Mouse (Mus musculus): Measurements from ENCODE around the gene Slc35f3. TPM values are rescaled to one million over a fixed set of nuclear protein-coding genes. Genes with fewer than 3 reads are reported as not detected.

Gene Slc35f3
- total RNA-seq, 2 experiments from 2014 or later: 25.7 to 27.0 TPM

- intact Hi-C loops (cut with DNase I): no loop called here
- DNase-seq (ENCODE audit: low spot score in 2 of 2): no peak
Observed at GRCm38 (mm10) chr8:126324931-126325330, 26.6 kb downstream of the Slc35f3 start.

GRCm38 (mm10) chr8:126326136-126326535 lies 27.8 kb downstream of the Slc35f3 start:
- intact Hi-C loops (cut with DNase I): no loop called here
- no peak for DNase-seq (ENCODE audit: low spot score in 2 of 2)

- DNase-seq (ENCODE audit: low spot score in 2 of 2): peak; percentile 47 to 52
- intact Hi-C loops (cut with DNase I): no loop called here
Observed at GRCm38 (mm10) chr8:126326731-126327130, 28.4 kb downstream of the Slc35f3 start.

- no peak for DNase-seq (ENCODE audit: low spot score in 2 of 2)
- intact Hi-C loops (cut with DNase I): no loop called here
Observed at GRCm38 (mm10) chr8:126327786-126328185, 29.4 kb downstream of the Slc35f3 start.

- no peak for DNase-seq (ENCODE audit: low spot score in 2 of 2)
- intact Hi-C loops (cut with DNase I): no loop called here
Observed at GRCm38 (mm10) chr8:126338864-126339263, 40.5 kb downstream of the Slc35f3 start.

- DNase-seq (ENCODE audit: low spot score in 2 of 2): no peak
- intact Hi-C loops (cut with DNase I): no loop called here
Observed at GRCm38 (mm10) chr8:126339357-126339756, 41.0 kb downstream of the Slc35f3 start.

GRCm38 (mm10) chr8:126341200-126341599 lies 42.8 kb downstream of the Slc35f3 start:
- no peak for DNase-seq (ENCODE audit: low spot score in 2 of 2)
- intact Hi-C loops (cut with DNase I): no loop called here

GRCm38 (mm10) chr8:126343427-126343826 lies 45.1 kb downstream of the Slc35f3 start:
- DNase-seq (ENCODE audit: low spot score in 2 of 2): no peak
- intact Hi-C loops (cut with DNase I): no loop called here

- DNase-seq (ENCODE audit: low spot score in 2 of 2): no peak
- intact Hi-C loops (cut with DNase I): no loop called here
Observed at GRCm38 (mm10) chr8:126345100-126345499, 46.7 kb downstream of the Slc35f3 start.

GRCm38 (mm10) chr8:126353259-126353658 lies 54.9 kb downstream of the Slc35f3 start:
- DNase-seq (ENCODE audit: low spot score in 2 of 2): no peak
- intact Hi-C loops (cut with DNase I): no loop called here

- intact Hi-C loops (cut with DNase I): no loop called here
- DNase-seq (ENCODE audit: low spot score in 2 of 2): no peak
Observed at GRCm38 (mm10) chr8:126357946-126358345, 59.6 kb downstream of the Slc35f3 start.

- no peak for DNase-seq (ENCODE audit: low spot score in 2 of 2)
- intact Hi-C loops (cut with DNase I): no loop called here
Observed at GRCm38 (mm10) chr8:126359296-126359695, 60.9 kb downstream of the Slc35f3 start.

GRCm38 (mm10) chr8:126360106-126360505 lies 61.7 kb downstream of the Slc35f3 start:
- intact Hi-C loops (cut with DNase I): no loop called here
- no peak for DNase-seq (ENCODE audit: low spot score in 2 of 2)

GRCm38 (mm10) chr8:126360701-126361100 lies 62.3 kb downstream of the Slc35f3 start:
- no peak for DNase-seq (ENCODE audit: low spot score in 2 of 2)
- intact Hi-C loops (cut with DNase I): no loop called here

- intact Hi-C loops (cut with DNase I): no loop called here
Observed at GRCm38 (mm10) chr8:126366251-126366650, 67.9 kb downstream of the Slc35f3 start.

GRCm38 (mm10) chr8:126368349-126369054 lies 70.1 kb downstream of the Slc35f3 start:
- DNase-seq (ENCODE audit: low spot score in 2 of 2): no peak

More at GRCm38 (mm10) chr8:126366251-126366650, 67.9 kb downstream of the Slc35f3 start:
- DNase-seq (ENCODE audit: low spot score in 2 of 2): no peak

GRCm38 (mm10) chr8:126371871-126372270 lies 73.5 kb downstream of the Slc35f3 start:
- intact Hi-C loops (cut with DNase I): no loop called here
- no peak for DNase-seq (ENCODE audit: low spot score in 2 of 2)

More at GRCm38 (mm10) chr8:126368349-126369054, 70.1 kb downstream of the Slc35f3 start:
- intact Hi-C loops (cut with DNase I): no loop called here

GRCm38 (mm10) chr8:126379580-126379979 lies 81.2 kb downstream of the Slc35f3 start:
- intact Hi-C loops (cut with DNase I): no loop called here
- no peak for DNase-seq (ENCODE audit: low spot score in 2 of 2)

GRCm38 (mm10) chr8:126380141-126380540 lies 81.8 kb downstream of the Slc35f3 start:
- intact Hi-C loops (cut with DNase I): loop anchor here (5.0 kb wide), 1 partner anchor 113 kb away; no protein-coding TSS in a partner anchor
- no peak for DNase-seq (ENCODE audit: low spot score in 2 of 2)

GRCm38 (mm10) chr8:126381299-126381698 lies 82.9 kb downstream of the Slc35f3 start:
- DNase-seq (ENCODE audit: low spot score in 2 of 2): no peak
- intact Hi-C loops (cut with DNase I): loop anchor here (5.0 kb wide), 1 partner anchor 114 kb away; no protein-coding TSS in a partner anchor

GRCm38 (mm10) chr8:126382216-126382615 lies 83.9 kb downstream of the Slc35f3 start:
- no peak for DNase-seq (ENCODE audit: low spot score in 2 of 2)
- intact Hi-C loops (cut with DNase I): loop anchor here (5.0 kb wide), 1 partner anchor 115 kb away; no protein-coding TSS in a partner anchor

Data from left cerebral cortex, postnatal 14 days (tissue).